Mouse (Mus musculus) spleen, adult 2 months (tissue): ENCODE data around the gene Zc3hav1. TPM values are rescaled to one million over a fixed set of nuclear protein-coding genes. Genes with fewer than 3 reads are reported as not detected.

ENCODE experiments used
- DNase-seq, 2 experiments: peaks; one replicate each; pipeline versions ENCODE4 v3.0.0 to v3.0.0-alpha.2; 2012 to 2021; ENCODE audit warnings: low spot score in 2 of 2, low read depth in 1 of 2
- H3K27ac ChIP-seq: fragments of 200-500 bp; 2 replicates; pipeline ENCODE4 v1.5.1; 2012; ENCODE audit warnings: low read length, inconsistent platforms; ENCODE audit not compliant: insufficient read depth
- H3K27me3 ChIP-seq: fragments of 200-500 bp; 2 replicates; pipeline ENCODE4 v1.6.1; 2012; ENCODE audit warnings: mild to moderate bottlenecking, moderate library complexity, low read length, inconsistent platforms; ENCODE audit not compliant: control insufficient read depth, insufficient read depth
- H3K36me3 ChIP-seq: fragments of 200-500 bp; 2 replicates; pipeline ENCODE4 v1.6.1; 2012; ENCODE audit warnings: mild to moderate bottlenecking, low read length, inconsistent platforms; ENCODE audit not compliant: control insufficient read depth, insufficient read depth
- H3K4me1 ChIP-seq: fragments of 200-500 bp; 2 replicates; pipeline ENCODE4 v1.6.1; 2011; ENCODE audit warnings: inconsistent platforms; ENCODE audit not compliant: control insufficient read depth, insufficient read depth, insufficient read length
- H3K4me3 ChIP-seq: fragments of 200-500 bp; 2 replicates; pipeline ENCODE4 v1.5.1; 2011; ENCODE audit warnings: mild to moderate bottlenecking, inconsistent platforms; ENCODE audit not compliant: insufficient read depth, insufficient read length; ENCODE audit errors: extremely low read depth
- CTCF ChIP-seq: fragments of 200-500 bp; IDR thresholded peaks from 2 replicates; pipeline ENCODE4 v1.5.1; 2011; ENCODE audit warnings: mild to moderate bottlenecking, inconsistent platforms; ENCODE audit not compliant: insufficient read depth, insufficient read length, insufficient replicate concordance; ENCODE audit errors: extremely low read depth
- POLR2A ChIP-seq: fragments of 200-500 bp; IDR thresholded peaks from 2 replicates; pipeline ENCODE4 v1.6.1; 2011; ENCODE audit warnings: low read depth, low read length, inconsistent platforms
- WGBS: fragments of 180-500 bp; shearing (Covaris S2); methylation state at CpG from one replicate; pipeline ENCODE4 v1.1.7; 2018; 5-methylcytosine and 5-hydroxymethylcytosine counted together
- polyA plus RNA-seq: library from polyadenylated mRNA; depleted of rRNA; stranded (reverse); fragments of >200 nt; gene quantifications from 2 replicates; pipeline ENCODE4 v1.2.3, GENCODE M21; 2012; rRNA removed

Zc3hav1 gene
- polyA plus RNA-seq, 1 experiment: 40.7 TPM

DNA sequence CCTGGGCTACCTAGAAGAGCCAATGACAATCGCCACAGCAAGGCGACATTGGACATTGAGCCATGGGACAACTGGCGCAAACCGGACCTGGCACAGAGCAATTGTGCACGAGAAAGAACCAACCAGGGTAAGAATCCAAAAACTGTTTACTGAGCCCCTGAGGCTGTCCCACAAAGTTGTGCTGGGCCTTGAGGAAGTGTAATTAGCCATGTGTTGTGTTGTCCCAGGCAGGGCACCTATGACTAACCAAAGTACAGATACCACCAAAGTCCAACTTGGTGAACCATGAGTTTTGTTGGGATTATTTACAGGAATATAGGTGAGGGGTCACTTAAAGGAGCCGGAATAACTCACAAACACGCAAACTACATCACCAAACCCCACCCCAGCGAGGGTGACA, 96.9 kb downstream of the Zc3hav1 start:
- no peak for TF ChIP-seq CTCF
- no peak for TF ChIP-seq POLR2A
- H3K4me3 ChIP-seq: no peak overlapping the region
- peaks cover 6% of the 10 kb centered on the region; the same call in 1 of the 2 replicates for H3K4me1 ChIP-seq
- H3K27me3 ChIP-seq: peaks cover 3% of the 10 kb centered on the region; the same call in 1 of the 2 replicates
- 93% methylated on average over 8 of the region's 8 CpGs for WGBS
- no peak for DNase-seq
- H3K36me3 ChIP-seq: no peaks in the 10 kb centered on the region
- no peak overlapping the region for H3K27ac ChIP-seq

DNA sequence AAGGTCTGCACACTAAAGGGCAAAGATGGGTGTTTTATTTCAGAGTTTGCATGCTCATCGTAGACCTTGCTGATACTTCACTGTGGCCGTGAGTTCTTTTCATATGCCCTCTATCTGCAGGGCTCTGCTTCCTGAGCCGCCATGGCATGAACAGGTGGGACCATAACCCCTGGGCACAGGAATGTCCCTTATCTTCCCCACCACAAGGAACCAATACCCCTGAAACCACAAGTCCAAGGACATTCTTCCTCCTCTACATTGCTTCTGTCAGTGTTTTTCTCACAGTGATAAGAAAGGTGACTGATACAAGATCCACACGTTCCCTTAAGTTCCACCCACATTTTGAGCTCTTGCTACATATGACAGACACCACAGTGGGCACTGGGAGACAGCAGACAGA, 97.6 kb downstream of the Zc3hav1 start:
- peaks cover 3% of the 10 kb centered on the region; the same call in 1 of the 2 replicates for H3K27me3 ChIP-seq
- no peak overlapping the region for H3K4me3 ChIP-seq
- H3K27ac ChIP-seq: no peak overlapping the region
- no peaks in the 10 kb centered on the region for H3K36me3 ChIP-seq
- WGBS: 73% methylated on average over 4 of the region's 4 CpGs
- peaks cover 6% of the 10 kb centered on the region; the same call in 1 of the 2 replicates for H3K4me1 ChIP-seq
- TF ChIP-seq CTCF: no peak
- no peak for TF ChIP-seq POLR2A
- DNase-seq: no peak

DNA sequence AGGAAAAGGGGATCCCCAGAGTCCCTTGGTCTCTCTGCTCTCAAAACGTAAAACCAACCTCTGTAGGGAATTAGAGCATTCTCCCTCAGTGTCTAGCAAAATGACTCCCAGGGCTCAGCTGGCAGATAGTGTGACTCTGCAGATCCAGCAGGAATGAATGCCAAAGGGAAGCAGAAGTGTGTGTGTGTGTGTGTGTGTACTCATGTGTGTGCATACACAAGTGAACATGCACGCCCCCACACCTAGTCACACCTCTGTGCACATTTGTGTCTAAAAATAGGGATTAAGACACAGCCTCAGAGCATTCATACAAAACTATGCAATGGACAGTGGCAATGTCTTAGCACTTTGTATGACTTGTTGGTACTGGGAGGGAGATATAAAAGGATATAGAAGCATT, 98.6 kb downstream of the Zc3hav1 start:
- no peaks in the 10 kb centered on the region for H3K36me3 ChIP-seq
- H3K27me3 ChIP-seq: peaks cover 3% of the 10 kb centered on the region; the same call in 1 of the 2 replicates
- H3K27ac ChIP-seq: no peak overlapping the region
- WGBS: 59% methylated on average over 2 of the region's 2 CpGs
- H3K4me1 ChIP-seq: peaks cover 6% of the 10 kb centered on the region; the same call in 1 of the 2 replicates
- no peak for TF ChIP-seq POLR2A
- TF ChIP-seq CTCF: no peak
- no peak for DNase-seq
- no peak overlapping the region for H3K4me3 ChIP-seq

Other genes with a start within 250 kb of the Zc3hav1 start
- not detected in 2 replicates for gene Tmem213, start 245.3 kb downstream of the Zc3hav1 start, polyA plus RNA-seq
- gene Atp6v0a4, start 230.0 kb downstream of the Zc3hav1 start, polyA plus RNA-seq: 0.12 and 0.41 TPM in 2 replicates
- gene D630045J12Rik, start 100.6 kb downstream of the Zc3hav1 start, polyA plus RNA-seq: 0.25 and 0.33 TPM in 2 replicates
- 1.4 and 1.5 TPM in 2 replicates for gene Zc3hav1l, start 55.3 kb downstream of the Zc3hav1 start, polyA plus RNA-seq
- 0.12 and 0.22 TPM in 2 replicates for gene Ttc26, start 26.9 kb upstream of the Zc3hav1 start, polyA plus RNA-seq
- gene Ubn2, start 79.3 kb upstream of the Zc3hav1 start, polyA plus RNA-seq: 4.7 and 4.9 TPM in 2 replicates
- gene Fmc1, start 178.9 kb upstream of the Zc3hav1 start, polyA plus RNA-seq: 83.1 and 139 TPM in 2 replicates
- 24.3 and 28.2 TPM in 2 replicates for gene Luc7l2, start 196.7 kb upstream of the Zc3hav1 start, polyA plus RNA-seq